Mouse (Mus musculus) ES-Bruce4 (cell line): ENCODE results near the gene Glis3. TPM values are rescaled to one million over a fixed set of nuclear protein-coding genes. Genes with fewer than 3 reads are reported as not detected.

Source experiments
- H3K27ac ChIP-seq: 2 replicates; pipeline ENCODE4 v1.5.1; 2012; ENCODE audit warnings: low read length, inconsistent platforms; ENCODE audit not compliant: insufficient read depth
- H3K27me3 ChIP-seq: 2 replicates; pipeline ENCODE4 v1.6.1; 2012; ENCODE audit warnings: mild to moderate bottlenecking, low read length, inconsistent platforms; ENCODE audit not compliant: control insufficient read depth, poor library complexity, insufficient read depth, severe bottlenecking
- H3K36me3 ChIP-seq: 2 replicates; pipeline ENCODE4 v1.6.1; 2012; ENCODE audit warnings: inconsistent platforms, mild to moderate bottlenecking, low read length, moderate library complexity; ENCODE audit not compliant: control insufficient read depth, poor library complexity, insufficient read depth, severe bottlenecking
- H3K4me1 ChIP-seq: one replicate; pipeline ENCODE4 v1.8.1; 2011; ENCODE audit warnings: low read length; ENCODE audit not compliant: control insufficient read depth, insufficient read depth
- H3K4me3 ChIP-seq: 2 replicates; pipeline ENCODE4 v1.5.1; 2011; ENCODE audit warnings: low read depth, mild to moderate bottlenecking, low read length
- H3K9ac ChIP-seq: 2 replicates; pipeline ENCODE4 v1.6.1; 2012; ENCODE audit warnings: low read depth, mild to moderate bottlenecking, inconsistent platforms; ENCODE audit not compliant: poor library complexity, severe bottlenecking
- H3K9me3 ChIP-seq: replicated peaks from 2 replicates; pipeline ENCODE4 v1.6.1; 2012; ENCODE audit warnings: mild to moderate bottlenecking, low read length, inconsistent platforms; ENCODE audit not compliant: control insufficient read depth, poor library complexity, insufficient read depth, severe bottlenecking
- CTCF ChIP-seq: IDR thresholded peaks from one replicate; pipeline ENCODE4 v1.8.1; 2011; ENCODE audit warnings: low read depth, low read length
- EP300 ChIP-seq: IDR thresholded peaks from 2 replicates; pipeline ENCODE4 v1.6.1; 2011; ENCODE audit warnings: low read depth, low read length; ENCODE audit not compliant: insufficient read depth
- POLR2A ChIP-seq: IDR thresholded peaks from one replicate; pipeline ENCODE4 v1.8.1; 2011; ENCODE audit warnings: low read length; ENCODE audit not compliant: insufficient read depth
- polyA plus RNA-seq: library from polyadenylated mRNA; stranded (reverse); fragments of >200 nt; gene quantifications from 2 replicates; pipeline ENCODE4 v1.2.4, GENCODE M21; 2011; ENCODE audit warnings: low read depth; ENCODE audit not compliant: missing spikeins, insufficient read depth, insufficient read length

Gene Glis3
- polyA plus RNA-seq, 1 experiment = 5.5 TPM

- no peak for TF ChIP-seq POLR2A
- H3K9ac ChIP-seq = no peak overlapping the region
- H3K9me3 ChIP-seq = no peaks in the 10 kb centered on the region
- H3K4me1 ChIP-seq = no peaks in the 10 kb centered on the region
- no peak overlapping the region for H3K4me3 ChIP-seq
- H3K36me3 ChIP-seq = no peaks in the 10 kb centered on the region
- H3K27ac ChIP-seq = no peak overlapping the region
- no peaks in the 10 kb centered on the region for H3K27me3 ChIP-seq
Observed at GRCm38 (mm10) chr19:28225651-28226050, 454.2 kb downstream of the Glis3 start.

GRCm38 (mm10) chr19:28211630-28212029, 468.2 kb downstream of the Glis3 start:
- H3K27me3 ChIP-seq = no peaks in the 10 kb centered on the region
- H3K9me3 ChIP-seq = 0 out of 2 replicates have a peak, but pooled peaks cover 2% of the 10 kb centered on the region
- no peak overlapping the region for H3K4me3 ChIP-seq
- H3K4me1 ChIP-seq = no peaks in the 10 kb centered on the region
- H3K27ac ChIP-seq = no peak overlapping the region
- H3K9ac ChIP-seq = no peak overlapping the region
- no peaks in the 10 kb centered on the region for H3K36me3 ChIP-seq
- TF ChIP-seq POLR2A (no peak), CTCF (no peak), EP300 (no peak)

Other genes with a start within 250 kb of the Glis3 start
- gene Slc1a1, start 155.0 kb upstream of the Glis3 start, polyA plus RNA-seq = 0.27 and 0.88 TPM in 2 replicates